Mouse (Mus musculus) right cerebral cortex, adult 2 months (tissue): ENCODE data around the gene Lrrc26.
A peak's percentile ranks its signal among the peaks of the same experiment; 100 is the strongest.

Source experiments
- DNase-seq, 2 experiments: peaks; one replicate each; pipeline ENCODE4 v3.0.0; 2021 to 2022; ENCODE audit warnings: low spot score in 2 of 2

Lrrc26 gene

GRCm38 (mm10) chr2:25297093-25297492 lies 7.4 kb downstream of the Lrrc26 start:
- no peak for DNase-seq

GRCm38 (mm10) chr2:25298046-25298445 lies 8.3 kb downstream of the Lrrc26 start:
- DNase-seq: no peak

DNA sequence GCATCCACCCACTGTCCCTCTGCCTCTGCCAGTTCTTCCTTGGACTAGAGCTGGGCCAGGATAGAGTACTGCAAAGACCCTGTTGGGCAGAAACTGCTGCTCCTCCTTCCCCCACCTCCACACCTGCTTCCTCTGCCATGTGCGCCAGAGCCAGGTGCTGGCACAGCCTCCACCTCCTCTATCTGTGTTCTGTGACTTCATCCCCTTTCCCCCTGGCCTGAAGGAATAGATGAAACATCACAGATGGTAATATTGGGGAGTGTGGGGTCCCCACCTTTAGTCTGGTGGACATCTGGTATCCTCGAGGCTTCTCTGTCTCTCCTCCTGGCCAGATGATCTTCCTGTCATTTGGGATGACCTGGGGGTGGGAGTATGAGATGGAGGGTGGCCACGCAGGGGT lies 13.7 kb downstream of the Lrrc26 start:
- no peak for DNase-seq

GRCm38 (mm10) chr2:25303931-25304656 lies 14.4 kb downstream of the Lrrc26 start:
- no peak for DNase-seq

GRCm38 (mm10) chr2:25304657-25305541 lies 15.2 kb downstream of the Lrrc26 start:
- peak in 1 of 2 experiments; percentile 62 for DNase-seq

DNA sequence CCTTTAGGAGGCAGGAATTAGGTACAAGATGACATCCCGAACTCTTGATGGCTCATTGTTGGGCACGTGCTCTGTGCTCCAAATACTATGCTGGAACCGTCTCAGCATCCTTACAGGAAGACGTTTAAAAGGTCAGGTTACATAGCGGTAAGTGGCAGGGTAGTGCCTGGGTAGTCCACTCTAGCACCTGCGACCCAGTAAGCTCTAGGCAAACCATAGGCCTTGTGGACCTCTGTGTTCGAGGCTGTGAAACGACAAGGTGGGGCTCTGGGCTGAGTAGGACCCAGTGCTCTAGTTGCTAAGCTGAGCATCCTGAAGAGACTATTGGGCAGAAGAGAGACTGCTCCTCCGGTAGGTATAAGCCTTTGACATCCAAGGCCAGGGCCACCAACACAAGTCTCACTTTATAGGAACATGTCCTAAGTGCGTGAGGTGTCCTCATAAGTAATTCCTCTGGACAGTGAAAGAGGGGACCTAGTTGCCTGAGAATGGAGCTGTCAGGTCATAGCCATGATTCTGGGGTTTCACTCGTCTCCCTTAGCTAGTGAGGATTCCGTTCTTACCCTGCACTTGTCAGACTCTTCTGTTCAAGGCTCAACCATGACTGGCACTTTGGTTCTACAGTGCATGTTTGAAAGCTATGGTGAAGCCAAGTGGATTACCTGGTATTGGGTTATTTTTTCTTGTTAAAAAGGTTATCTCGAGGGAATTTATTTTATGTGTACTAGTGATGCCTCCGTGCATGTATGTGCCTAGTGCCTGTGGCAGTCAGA lies 16.1 kb downstream of the Lrrc26 start:
- DNase-seq: no peak

GRCm38 (mm10) chr2:25310180-25310579 lies 20.5 kb downstream of the Lrrc26 start:
- DNase-seq: no peak

- no peak for DNase-seq
Measured at GRCm38 (mm10) chr2:25310969-25311368, 21.3 kb downstream of the Lrrc26 start.

GRCm38 (mm10) chr2:25311491-25311891 lies 21.8 kb downstream of the Lrrc26 start:
- no peak for DNase-seq

DNA sequence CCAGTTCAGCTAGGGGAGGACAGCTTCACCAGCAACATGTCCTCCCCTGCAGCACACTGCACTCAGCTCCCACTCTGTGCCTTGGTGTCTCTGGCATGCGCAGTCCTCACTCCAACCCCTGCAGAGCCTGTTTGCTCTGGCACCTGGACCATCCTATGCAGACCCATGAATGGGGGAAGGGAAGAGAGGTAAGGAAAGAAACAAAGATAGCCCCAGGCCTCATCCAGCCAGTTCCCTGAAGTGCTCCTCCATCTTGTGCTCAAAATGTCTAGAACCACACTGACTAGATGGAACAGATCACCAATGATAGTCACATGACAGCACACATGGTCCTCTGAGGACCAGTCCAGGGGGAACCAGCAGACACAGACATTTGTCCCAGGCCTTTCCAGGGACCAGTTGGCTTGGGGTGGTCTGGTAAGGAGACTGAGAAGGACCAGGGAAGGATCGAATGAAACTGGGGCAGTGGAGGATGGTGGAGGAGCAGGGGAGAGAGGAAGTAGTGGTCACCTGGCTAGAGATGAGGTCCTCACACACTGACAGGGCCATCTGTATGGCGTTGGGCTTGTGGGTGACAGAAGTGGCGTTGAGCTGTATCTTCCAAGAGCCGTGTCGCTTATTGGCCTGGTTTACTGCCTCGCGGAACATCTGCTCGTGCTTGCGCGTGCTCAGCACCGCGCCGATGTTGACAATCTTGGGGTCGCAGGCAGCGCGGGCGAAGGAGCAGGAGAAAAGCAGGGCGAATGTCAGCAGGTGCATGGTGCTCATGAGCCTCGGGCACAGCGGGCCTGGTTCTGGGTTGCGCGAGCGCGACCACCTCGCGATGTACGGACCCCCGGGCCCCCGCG lies 28.6 kb downstream of the Lrrc26 start:
- peak; percentile 57 to 66 for DNase-seq

GRCm38 (mm10) chr2:25318971-25319773 lies 29.5 kb downstream of the Lrrc26 start, which contains the start of gene Grin1:
Gene Grin1, minus strand, starts transcription at chr2:25319187.
- DNase-seq: peak; percentile 89 to 95

DNA sequence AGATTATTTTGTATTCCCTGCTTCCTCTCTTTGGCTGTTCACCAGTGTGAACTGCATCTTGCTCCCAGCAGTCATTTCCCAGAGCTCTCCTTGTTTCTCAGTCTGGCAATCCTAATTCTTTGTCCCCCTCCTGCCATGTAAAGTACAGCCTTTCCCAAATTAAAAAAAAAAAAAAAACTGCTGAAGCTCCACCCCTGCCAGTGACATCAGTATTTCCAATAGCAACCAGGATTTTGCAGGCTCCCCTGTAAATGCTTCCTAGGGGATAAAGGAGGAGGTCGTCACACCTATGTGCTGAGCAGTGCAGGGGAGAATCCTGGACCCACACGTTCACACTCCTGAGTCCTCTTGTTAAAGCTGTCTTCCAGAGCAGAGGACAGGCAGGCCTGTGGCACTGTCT lies 30.4 kb downstream of the Lrrc26 start:
- no peak for DNase-seq

DNA sequence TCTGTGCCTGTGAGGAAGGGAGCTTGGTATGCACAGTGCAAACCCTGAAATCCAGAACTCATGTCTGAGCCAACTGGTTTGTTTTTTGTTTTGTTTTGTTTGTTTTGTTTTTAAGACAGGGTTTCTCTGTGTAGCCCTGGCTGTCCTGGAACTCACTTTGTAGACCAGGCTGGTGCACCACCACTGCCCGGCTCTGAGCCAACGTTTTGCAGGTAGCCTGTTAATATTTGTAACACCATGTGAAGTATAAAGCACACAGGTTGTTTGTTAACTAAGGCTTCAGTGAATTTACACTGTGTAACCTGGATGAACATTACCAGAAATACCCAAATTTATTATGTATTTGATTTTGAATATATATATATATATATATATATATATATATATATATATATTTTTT lies 36.3 kb downstream of the Lrrc26 start:
- DNase-seq: no peak

- peak in 1 of 2 experiments; percentile 33 for DNase-seq
Measured at GRCm38 (mm10) chr2:25328440-25328839, 38.7 kb downstream of the Lrrc26 start.

DNA sequence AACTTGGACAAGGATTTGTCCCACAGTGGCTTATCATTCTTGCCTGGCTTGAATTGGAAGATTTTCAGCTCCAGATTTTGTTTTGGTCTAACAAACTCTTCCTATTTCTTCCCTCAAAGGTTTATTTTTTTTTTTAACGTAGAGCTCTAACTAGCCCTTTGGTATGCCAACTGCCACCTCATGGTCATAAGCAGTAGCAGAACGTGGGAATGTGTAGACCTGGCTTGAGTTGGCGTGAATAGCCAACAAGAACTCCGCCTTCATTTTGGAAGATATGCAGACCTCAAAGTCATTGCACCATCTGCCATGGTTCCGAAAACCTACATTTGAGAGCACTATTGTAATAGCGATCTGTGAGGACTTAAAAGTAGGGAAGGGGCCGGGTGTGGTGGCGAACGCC lies 41.8 kb downstream of the Lrrc26 start:
- no peak for DNase-seq

DNA sequence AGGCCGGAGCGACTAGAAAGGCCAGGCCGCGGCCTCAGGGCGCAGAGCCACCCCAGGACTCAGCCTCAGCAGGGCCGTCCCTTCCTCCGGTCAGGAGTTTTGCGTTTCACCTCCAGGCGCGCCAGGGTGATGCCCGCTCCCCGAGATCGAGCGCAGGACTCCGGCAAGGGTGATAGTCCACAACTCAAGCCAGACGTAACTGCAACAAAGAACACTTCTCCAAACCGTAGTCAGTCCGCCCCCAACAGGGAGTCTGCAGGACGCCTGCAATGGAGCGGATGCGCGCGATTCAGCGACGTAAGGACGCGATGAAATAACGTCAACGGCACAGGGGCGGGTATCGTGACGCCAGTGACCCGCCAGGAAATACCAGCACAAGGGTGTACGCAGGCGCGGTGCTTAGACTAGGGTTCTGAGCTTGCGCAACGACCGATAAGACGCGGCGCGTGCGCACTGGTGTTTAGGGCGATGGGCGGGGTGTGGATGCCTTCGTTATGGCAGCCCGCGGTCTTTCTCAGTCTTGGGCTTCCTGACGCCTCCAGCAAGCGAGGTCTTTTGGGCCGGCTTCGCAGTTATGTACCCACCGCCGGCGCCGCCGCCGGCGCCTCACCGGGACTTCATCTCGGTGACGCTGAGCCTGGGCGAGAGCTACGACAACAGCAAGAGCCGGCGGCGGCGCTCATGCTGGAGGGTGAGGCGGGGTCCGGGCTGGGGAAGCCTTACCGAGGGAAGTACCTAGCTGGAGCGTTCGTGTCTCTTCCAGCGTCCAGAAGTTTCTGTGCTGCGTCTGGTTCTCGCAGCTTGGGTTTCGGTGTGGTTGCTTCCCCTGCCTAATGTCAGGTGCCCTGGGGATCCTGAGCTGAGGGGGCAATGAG lies 42.8 kb downstream of the Lrrc26 start, which contains the start of gene Man1b1:
Gene Man1b1 (plus strand): TSS at position 53 of the 875 bp plus-strand sequence.
- peak; percentile 100 for DNase-seq

- DNase-seq: no peak
Measured at GRCm38 (mm10) chr2:25333569-25333968, 43.9 kb downstream of the Lrrc26 start.

GRCm38 (mm10) chr2:25338303-25338702 lies 48.6 kb downstream of the Lrrc26 start:
- DNase-seq: no peak
